31 mouse cellular contexts compared by ENCODE assay signal in genomic region chrX:153118486-153118885, GRCm38 (mm10). TPM values are rescaled to one million over a fixed set of nuclear protein-coding genes. Genes with fewer than 3 reads are reported as not detected.
"Had no signal": no experiment of that assay in that cellular context is flagged by ENCODE, and none has a peak within 500 bp of the region (broad histone marks: within the 10 kb centered on the region; RNA-seq: fewer than 3 reads in every experiment).

Gene Foxr2 (plus strand): TSS chrX:153118786.

- H3K4me1 ChIP-seq: heart, embryonic 13.5 days; heart, embryonic 15.5 days; hindbrain, embryonic 13.5 days; hindbrain, embryonic 15.5 days; kidney, embryonic 15.5 days; limb, embryonic 13.5 days; limb, embryonic 15.5 days; liver, embryonic 12.5 days had no signal

- DNase-seq: gastrocnemius, adult 2 months; gastrocnemius, postnatal 10 days; gastrocnemius, postnatal 25 days; heart, adult 11 months; heart, adult 2 months; heart, postnatal 14 days; heart, postnatal 36 days; kidney, adult 11 months; kidney, adult 2 months; kidney, adult 9 months; kidney, postnatal 14 days; kidney, postnatal 36 days; layer of hippocampus, adult 9-11 months; layer of hippocampus, postnatal 36 days; left cerebral cortex, postnatal 4 days had no signal

- H3K4me3 ChIP-seq: gastrocnemius, adult 2 months; heart, adult 2 months; heart, embryonic 13.5 days; heart, embryonic 15.5 days; hindbrain, embryonic 13.5 days; hindbrain, embryonic 15.5 days; kidney, embryonic 15.5 days; limb, embryonic 13.5 days; limb, embryonic 15.5 days; liver, embryonic 12.5 days had no signal

- H3K9me3 ChIP-seq: heart, embryonic 13.5 days; heart, embryonic 15.5 days; hindbrain, embryonic 13.5 days; hindbrain, embryonic 15.5 days; kidney, embryonic 15.5 days; limb, embryonic 13.5 days; limb, embryonic 15.5 days; liver, embryonic 12.5 days had no signal

- H3K36me3 ChIP-seq: heart, embryonic 13.5 days; heart, embryonic 15.5 days; hindbrain, embryonic 13.5 days; hindbrain, embryonic 15.5 days; kidney, embryonic 15.5 days; limb, embryonic 13.5 days; limb, embryonic 15.5 days; liver, embryonic 12.5 days had no signal

- H3K27me3 ChIP-seq: heart, embryonic 15.5 days; hindbrain, embryonic 13.5 days; hindbrain, embryonic 15.5 days had no signal

RNA-seq across cellular contexts. Expression of gene Foxr2, which starts in this region (rescaled TPM):
- total RNA-seq: gastrocnemius, adult 2 months; gastrocnemius, postnatal 10 days; gastrocnemius, postnatal 25 days; heart, adult 2 months; heart, postnatal 14 days; heart, postnatal 36 days; hematopoietic stem cell, adult 5-6 weeks; liver, adult 2 months had no signal
- polyA plus RNA-seq: heart, adult 2 months; heart, embryonic 11.5 days; heart, embryonic 13.5 days; heart, embryonic 15.5 days; heart, postnatal 0 days; intestine, embryonic 16.5 days; kidney, adult 2 months; kidney, embryonic 15.5 days; large intestine, adult 2 months; limb, embryonic 13.5 days; limb, embryonic 15.5 days; liver, adult 2 months; liver, embryonic 12.5 days; liver, embryonic 14.5 days; liver, embryonic 16.5 days had no signal
